Mouse (Mus musculus) liver, embryonic 13.5 days (tissue): ENCODE results near the gene Ralgps2. TPM values are rescaled to one million over a fixed set of nuclear protein-coding genes. Genes with fewer than 3 reads are reported as not detected.

Experiments
- ATAC-seq: fragments of 200-750 bp; cut with Nextera tagmentation; 2 replicates; pipeline ENCODE4 v1.8.0; 2017; ENCODE audit warnings: low read depth, mild to moderate bottlenecking, moderate number of reproducible peaks, moderate library complexity
- DNase-seq: peaks from one replicate; pipeline ENCODE4 v3.0.0; 2022
- H3K27ac ChIP-seq: fragments of 300-500 bp; sonication (generic); 2 replicates; pipeline ENCODE4 v1.5.1; 2015; ENCODE audit warnings: moderate library complexity, mild to moderate bottlenecking, inconsistent platforms
- H3K27me3 ChIP-seq: fragments of 300-500 bp; sonication (generic); 2 replicates; pipeline ENCODE4 v1.6.1; 2015; ENCODE audit warnings: mild to moderate bottlenecking, inconsistent platforms
- H3K36me3 ChIP-seq: fragments of 300-500 bp; sonication (generic); 2 replicates; pipeline ENCODE4 v1.6.1; 2015; ENCODE audit warnings: mild to moderate bottlenecking, inconsistent platforms
- H3K4me1 ChIP-seq: fragments of 300-500 bp; sonication (generic); replicated peaks from 2 replicates; pipeline ENCODE4 v1.6.1; 2015; ENCODE audit warnings: inconsistent platforms
- H3K4me2 ChIP-seq: fragments of 300-500 bp; sonication (generic); 2 replicates; pipeline ENCODE4 v1.6.1; 2015; ENCODE audit warnings: inconsistent platforms, mild to moderate bottlenecking, moderate library complexity
- H3K4me3 ChIP-seq: fragments of 300-500 bp; sonication (generic); replicated peaks from 2 replicates; pipeline ENCODE4 v1.5.1; 2015; ENCODE audit warnings: mild to moderate bottlenecking, inconsistent platforms
- H3K9ac ChIP-seq: fragments of 300-500 bp; sonication (generic); 2 replicates; pipeline ENCODE4 v1.6.1; 2015; ENCODE audit warnings: mild to moderate bottlenecking, inconsistent platforms
- H3K9me3 ChIP-seq: fragments of 300-500 bp; sonication (generic); replicated peaks from 2 replicates; pipeline ENCODE4 v1.6.1; 2016; ENCODE audit warnings: inconsistent platforms
- WGBS: fragments of 180-500 bp; shearing (Covaris S2); methylation state at CpG from one replicate; pipeline ENCODE4 v1.1.7; 2015; ENCODE audit not compliant: insufficient replicate concordance; 5-methylcytosine and 5-hydroxymethylcytosine counted together
- polyA plus RNA-seq: library from polyadenylated mRNA; unstranded; fragments of >200 nt; fragmentation: Nextera tagmentation; extraction: Ambion mirVana; gene quantifications from 2 replicates; pipeline ENCODE4 v1.2.1, GENCODE M21; 2015

Ralgps2 gene
- polyA plus RNA-seq, 1 experiment from 2014 or later = 21.0 TPM

DNA sequence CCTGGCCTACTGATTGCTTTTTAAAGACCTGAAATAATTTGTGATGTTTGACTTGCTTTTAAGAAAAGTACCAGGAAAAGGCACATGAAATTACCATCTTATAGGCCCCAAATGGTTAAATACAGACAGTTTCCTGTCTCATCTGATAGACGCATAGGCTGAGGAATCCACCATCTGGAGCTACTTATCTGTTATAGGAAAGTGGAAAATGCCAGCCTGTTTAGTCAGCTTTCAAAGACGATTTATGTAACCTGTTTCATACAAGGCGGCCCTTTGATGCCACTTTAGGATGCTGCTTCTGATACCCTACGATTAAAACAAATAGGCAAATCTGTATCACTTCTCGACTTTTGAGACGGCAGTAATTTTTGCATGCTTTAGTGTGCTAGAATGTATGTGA, 138.2 kb downstream of the Ralgps2 start:
- H3K4me1 ChIP-seq = no peaks in the 10 kb centered on the region
- no peak overlapping the region for H3K27ac ChIP-seq
- H3K9me3 ChIP-seq = no peaks in the 10 kb centered on the region
- ATAC-seq = no peak
- H3K4me3 ChIP-seq = no peak overlapping the region
- 69% methylated on average over 6 of the region's 6 CpGs for WGBS
- DNase-seq = no peak
- no peak overlapping the region for H3K9ac ChIP-seq
- H3K36me3 ChIP-seq = no peaks in the 10 kb centered on the region
- H3K4me2 ChIP-seq = no peak overlapping the region
- H3K27me3 ChIP-seq = no peaks in the 10 kb centered on the region

DNA sequence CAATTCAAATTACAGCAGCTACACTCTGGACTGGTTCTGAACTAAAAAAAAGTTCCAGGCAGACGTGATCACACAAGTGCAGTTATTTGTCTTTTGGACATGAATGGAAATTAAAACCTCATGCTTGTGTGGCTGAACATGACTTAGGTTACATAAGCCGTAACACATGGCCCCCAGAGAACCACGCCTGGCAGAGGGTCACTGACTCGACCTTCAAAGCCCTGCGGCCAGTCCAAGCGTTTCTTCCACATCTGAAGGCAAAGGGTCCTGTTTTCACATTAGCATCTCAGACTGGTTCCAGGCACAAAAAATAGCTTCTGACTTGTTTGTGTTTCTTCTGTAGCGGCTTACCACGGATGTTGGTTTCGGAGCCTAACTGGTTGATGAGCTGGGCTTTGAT, 143.2 kb downstream of the Ralgps2 start:
- H3K4me3 ChIP-seq = no peak overlapping the region
- H3K9ac ChIP-seq = no peak overlapping the region
- H3K4me1 ChIP-seq = no peaks in the 10 kb centered on the region
- no peaks in the 10 kb centered on the region for H3K9me3 ChIP-seq
- H3K36me3 ChIP-seq = no peaks in the 10 kb centered on the region
- H3K27ac ChIP-seq = no peak overlapping the region
- H3K4me2 ChIP-seq = no peak overlapping the region
- no peaks in the 10 kb centered on the region for H3K27me3 ChIP-seq
- DNase-seq (no peak), ATAC-seq (no peak)
- whole genome bisulfite sequencing = 73% methylated on average over 9 of the region's 9 CpGs

DNA sequence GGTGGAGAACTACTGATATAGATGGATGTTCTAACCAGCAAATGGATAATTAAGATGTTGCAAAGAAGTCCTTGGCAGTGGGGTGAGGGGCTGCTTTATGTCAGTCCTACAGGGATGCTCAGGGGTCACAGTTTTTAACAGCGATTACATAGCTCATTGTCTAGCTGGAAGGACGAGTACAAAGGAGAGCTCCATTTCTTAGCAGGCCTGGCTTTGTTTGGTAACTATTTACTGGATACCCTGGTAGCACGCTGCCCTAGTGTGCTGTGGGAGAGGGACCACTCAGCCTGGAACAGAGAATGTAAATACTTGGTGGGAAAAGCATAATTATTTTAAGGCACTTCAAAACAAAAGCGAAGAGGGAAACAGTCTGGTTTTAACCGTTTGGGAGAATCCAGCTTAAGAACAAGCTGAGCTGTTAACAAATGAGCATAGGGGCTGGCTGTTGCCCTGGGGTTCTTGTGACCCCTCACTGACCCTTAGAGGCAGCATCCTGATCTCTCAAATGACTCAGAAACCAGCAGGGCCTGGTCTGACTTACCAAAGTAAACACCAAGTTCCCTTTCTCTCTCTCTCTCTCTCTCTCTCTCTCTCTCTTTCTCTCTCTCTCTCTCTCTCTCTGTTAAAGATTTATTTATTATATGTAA, 149.5 kb downstream of the Ralgps2 start:
- no peak overlapping the region for H3K9ac ChIP-seq
- H3K27me3 ChIP-seq = no peaks in the 10 kb centered on the region
- H3K4me3 ChIP-seq = no peak overlapping the region
- H3K4me1 ChIP-seq = no peaks in the 10 kb centered on the region
- H3K4me2 ChIP-seq = no peak overlapping the region
- no peak overlapping the region for H3K27ac ChIP-seq
- DNase-seq (no peak), ATAC-seq (no peak)
- no peaks in the 10 kb centered on the region for H3K9me3 ChIP-seq
- WGBS = 49% methylated on average over 5 of the region's 5 CpGs
- no peaks in the 10 kb centered on the region for H3K36me3 ChIP-seq

DNA sequence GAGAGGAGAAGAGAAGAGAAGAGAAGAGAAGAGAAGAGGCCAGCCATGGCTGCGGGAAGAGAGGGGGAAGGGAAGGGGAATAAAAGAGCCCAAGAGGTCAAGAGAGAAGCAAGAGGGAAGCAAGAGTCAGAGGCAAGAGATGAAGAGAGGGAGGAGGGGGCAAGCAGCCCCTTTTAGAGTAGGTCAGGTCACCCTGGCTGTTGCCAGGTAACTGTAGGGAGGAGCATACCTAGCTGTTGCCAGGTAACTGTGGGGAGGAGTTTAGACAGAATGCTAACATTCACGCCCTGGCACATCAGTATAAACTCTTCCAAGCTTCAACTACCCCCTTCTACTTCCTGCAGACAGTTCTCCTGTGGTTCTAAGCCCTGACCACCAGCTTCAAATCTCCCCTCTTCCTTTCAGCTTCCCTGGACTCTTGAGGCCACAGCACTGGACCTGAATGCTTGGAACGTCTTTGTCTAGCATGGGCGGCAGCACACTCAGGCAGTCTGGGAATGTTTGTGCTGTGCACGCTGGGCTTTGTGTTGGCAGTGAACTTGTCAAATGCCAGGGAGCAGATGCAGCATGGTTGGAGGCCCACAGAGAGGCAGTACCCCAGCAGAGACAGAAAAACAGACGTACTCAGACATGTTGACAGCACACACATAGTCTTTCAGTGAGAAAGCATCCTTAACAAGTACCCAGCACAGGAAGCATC, 152.1 kb downstream of the Ralgps2 start:
- no peak overlapping the region for H3K27ac ChIP-seq
- DNase-seq = no peak
- no peaks in the 10 kb centered on the region for H3K36me3 ChIP-seq
- no peaks in the 10 kb centered on the region for H3K4me1 ChIP-seq
- ATAC-seq = no peak
- no peaks in the 10 kb centered on the region for H3K27me3 ChIP-seq
- 50% methylated on average over 6 of the region's 6 CpGs for WGBS
- no peaks in the 10 kb centered on the region for H3K9me3 ChIP-seq
- no peak overlapping the region; the same call in 1 of the 2 replicates for H3K9ac ChIP-seq
- no peak overlapping the region for H3K4me3 ChIP-seq
- no peak overlapping the region for H3K4me2 ChIP-seq

DNA sequence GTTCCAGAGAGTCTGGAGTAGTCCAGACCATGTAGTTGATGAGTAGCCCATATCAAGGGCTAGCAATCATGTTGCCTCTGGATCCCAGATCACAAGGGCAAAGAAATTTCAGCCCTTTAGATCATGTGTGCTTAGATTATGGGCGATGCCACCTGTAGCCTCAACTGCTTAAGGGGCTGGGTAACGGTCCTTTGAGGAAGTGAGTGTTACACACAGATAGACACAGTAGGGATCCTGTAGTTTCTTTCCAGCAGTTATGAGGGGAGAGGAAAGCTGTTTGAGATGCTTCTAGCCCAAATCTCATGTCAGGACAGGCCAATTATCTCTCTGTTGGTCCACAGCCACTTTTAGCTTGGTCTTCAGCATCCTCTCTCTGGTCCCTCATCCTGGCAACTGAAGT, 153.4 kb downstream of the Ralgps2 start:
- H3K4me3 ChIP-seq = no peak overlapping the region
- H3K4me1 ChIP-seq = 0 out of 2 replicates have a peak, but pooled peaks cover 8% of the 10 kb centered on the region
- DNase-seq (no peak), ATAC-seq (no peak)
- H3K9me3 ChIP-seq = no peaks in the 10 kb centered on the region
- no peak overlapping the region for H3K27ac ChIP-seq
- WGBS = 35% methylated on average over 2 of the region's 2 CpGs
- no peaks in the 10 kb centered on the region for H3K36me3 ChIP-seq
- no peak overlapping the region for H3K9ac ChIP-seq
- H3K27me3 ChIP-seq = no peaks in the 10 kb centered on the region
- H3K4me2 ChIP-seq = no peak overlapping the region

DNA sequence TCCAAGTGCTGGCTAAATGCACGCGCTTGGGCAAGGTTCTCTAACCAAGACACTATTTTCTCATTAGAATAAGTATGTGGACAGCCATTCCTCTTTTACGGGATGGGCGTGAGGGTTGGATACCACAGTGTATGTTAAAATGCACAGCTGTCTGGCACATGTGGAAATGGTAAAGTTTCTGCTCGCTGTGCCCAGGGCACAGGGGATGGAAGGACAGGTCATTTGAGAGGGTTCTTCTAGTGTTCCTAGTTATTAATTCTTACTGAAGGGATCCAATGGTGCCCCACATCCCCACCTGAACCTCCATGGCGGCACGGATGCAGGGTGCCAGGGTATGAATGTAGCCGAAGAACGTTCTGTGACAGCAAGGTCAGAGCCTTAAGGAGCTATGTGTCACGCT, 154.5 kb downstream of the Ralgps2 start:
- WGBS = 77% methylated on average over 10 of the region's 10 CpGs

DNA sequence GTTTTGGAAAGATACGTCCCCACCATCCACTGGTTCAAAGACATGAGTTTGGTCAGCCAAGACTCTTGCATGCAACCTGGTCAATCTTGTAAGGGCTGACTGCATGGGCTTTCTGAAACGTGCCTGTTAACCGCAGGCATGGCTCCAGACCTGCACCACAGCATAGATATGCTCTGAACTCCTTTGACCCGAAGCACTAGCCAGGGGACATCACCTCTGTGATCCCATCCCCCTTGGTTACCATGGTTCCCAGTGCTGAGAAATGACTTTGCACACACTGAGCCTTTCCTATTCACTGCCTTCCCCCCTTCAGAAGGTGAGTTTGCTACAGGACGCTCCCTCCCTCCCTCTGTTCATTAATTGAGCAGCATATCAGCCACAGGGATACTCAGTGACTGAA, 155.3 kb downstream of the Ralgps2 start:
- no peak for ATAC-seq
- no peak overlapping the region for H3K9ac ChIP-seq
- H3K4me1 ChIP-seq = 0 out of 2 replicates have a peak, but pooled peaks cover 8% of the 10 kb centered on the region
- 63% methylated on average over 5 of the region's 5 CpGs for WGBS
- no peak overlapping the region for H3K4me2 ChIP-seq
- no peak overlapping the region for H3K27ac ChIP-seq
- H3K9me3 ChIP-seq = no peaks in the 10 kb centered on the region
- H3K36me3 ChIP-seq = no peaks in the 10 kb centered on the region
- DNase-seq = no peak
- H3K27me3 ChIP-seq = no peaks in the 10 kb centered on the region
- no peak overlapping the region for H3K4me3 ChIP-seq

More for the DNA sequence above, 154.5 kb downstream of the Ralgps2 start:
- Histone ChIP-seq H3K9me3 (no peaks in the 10 kb centered on the region), H3K27ac (no peak overlapping the region), H3K4me2 (no peak overlapping the region), H3K4me1 (0 out of 2 replicates have a peak, but pooled peaks cover 8% of the 10 kb centered on the region), H3K36me3 (no peaks in the 10 kb centered on the region), H3K4me3 (no peak overlapping the region), H3K9ac (no peak overlapping the region), H3K27me3 (no peaks in the 10 kb centered on the region)
- DNase-seq = no peak
- no peak for ATAC-seq

DNA sequence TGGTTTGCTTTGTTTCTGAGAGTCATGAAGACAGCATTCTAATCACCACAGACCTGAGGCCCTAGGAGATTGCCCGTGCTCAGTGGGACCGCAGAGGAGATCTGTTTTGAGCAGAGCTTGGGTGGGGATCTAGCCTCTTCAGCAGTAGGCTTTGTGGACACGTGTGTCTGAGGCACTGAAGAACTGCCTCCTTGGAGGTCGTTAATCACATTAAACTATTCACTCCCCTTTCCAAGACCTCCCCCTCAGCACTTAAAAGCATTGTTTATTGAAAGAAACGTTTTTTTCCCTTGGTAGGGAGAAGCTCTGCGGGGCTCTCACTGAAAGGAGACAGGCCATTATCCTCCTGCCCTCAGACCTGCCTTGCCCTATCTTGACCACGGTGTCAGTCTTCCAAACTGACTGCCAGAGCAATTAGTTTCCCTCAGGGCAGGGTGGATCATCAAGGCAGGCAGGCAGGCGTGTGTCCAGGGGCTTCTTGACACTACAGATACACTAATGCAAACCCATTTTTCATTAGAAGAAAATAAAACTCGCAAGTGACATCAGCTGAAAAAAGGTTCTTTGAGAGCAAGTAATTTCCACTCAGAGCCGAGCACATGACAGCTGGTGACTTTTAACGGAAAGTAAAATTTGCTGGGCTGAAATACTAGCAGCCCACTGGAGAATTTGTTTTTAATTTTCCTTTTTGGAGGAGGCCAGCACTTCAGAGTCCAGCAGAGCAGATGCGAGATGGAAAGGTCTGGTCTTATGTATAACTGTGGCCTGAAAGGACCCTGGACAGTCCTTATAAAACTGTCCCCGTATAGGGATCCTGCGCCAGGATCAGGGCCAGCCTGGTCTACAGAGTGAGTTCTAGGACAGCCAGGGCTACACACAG, 157.2 kb downstream of the Ralgps2 start:
- Histone ChIP-seq H3K4me2 (no peak overlapping the region), H3K4me3 (no peak overlapping the region), H3K9me3 (no peaks in the 10 kb centered on the region), H3K27ac (no peak overlapping the region), H3K4me1 (0 out of 2 replicates have a peak, but pooled peaks cover 8% of the 10 kb centered on the region), H3K36me3 (no peaks in the 10 kb centered on the region), H3K27me3 (no peaks in the 10 kb centered on the region), H3K9ac (no peak overlapping the region)
- no peak for DNase-seq
- 43% methylated on average over 14 of the region's 14 CpGs for WGBS
- ATAC-seq = no peak

DNA sequence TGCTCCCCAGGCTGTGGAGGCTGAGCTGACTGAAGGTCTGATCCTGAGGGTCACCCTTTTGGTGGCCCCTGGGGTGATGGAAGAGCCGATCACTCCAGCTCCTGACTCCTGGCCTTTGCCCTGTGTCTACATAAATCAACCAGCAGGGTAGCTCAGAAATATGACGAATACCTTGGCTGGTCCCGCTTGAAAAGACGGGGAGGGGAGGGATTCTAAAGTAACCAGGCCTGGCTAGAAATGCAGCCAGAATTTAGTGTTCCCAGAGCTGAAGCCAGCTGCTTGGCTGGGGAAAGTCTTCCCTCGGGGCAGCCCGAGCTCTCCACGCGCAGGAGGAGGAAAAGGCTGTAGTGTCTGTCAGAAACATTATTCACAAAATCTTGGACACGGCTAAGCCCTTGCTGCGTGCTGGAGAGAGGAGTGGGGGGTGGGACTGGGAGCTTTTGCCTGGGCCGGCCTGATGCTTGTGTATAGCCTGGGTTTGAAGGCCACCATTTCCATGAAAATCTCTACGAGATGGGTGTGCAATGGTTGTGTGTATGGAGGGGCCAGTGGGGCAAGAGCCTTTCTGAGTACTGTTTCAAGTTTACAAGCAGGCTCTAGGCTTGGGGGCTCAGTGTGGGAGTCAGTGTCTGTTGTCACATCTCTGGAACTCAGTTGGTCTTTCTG, 158.2 kb downstream of the Ralgps2 start:
- 68% methylated on average over 12 of the region's 12 CpGs for WGBS
- H3K9me3 ChIP-seq = no peaks in the 10 kb centered on the region
- no peak for DNase-seq
- H3K36me3 ChIP-seq = no peaks in the 10 kb centered on the region
- no peak overlapping the region for H3K4me3 ChIP-seq
- H3K4me2 ChIP-seq = no peak overlapping the region
- no peak overlapping the region for H3K27ac ChIP-seq
- no peaks in the 10 kb centered on the region for H3K27me3 ChIP-seq
- H3K4me1 ChIP-seq = 0 out of 2 replicates have a peak, but pooled peaks cover 8% of the 10 kb centered on the region
- H3K9ac ChIP-seq = no peak overlapping the region
- ATAC-seq = no peak

DNA sequence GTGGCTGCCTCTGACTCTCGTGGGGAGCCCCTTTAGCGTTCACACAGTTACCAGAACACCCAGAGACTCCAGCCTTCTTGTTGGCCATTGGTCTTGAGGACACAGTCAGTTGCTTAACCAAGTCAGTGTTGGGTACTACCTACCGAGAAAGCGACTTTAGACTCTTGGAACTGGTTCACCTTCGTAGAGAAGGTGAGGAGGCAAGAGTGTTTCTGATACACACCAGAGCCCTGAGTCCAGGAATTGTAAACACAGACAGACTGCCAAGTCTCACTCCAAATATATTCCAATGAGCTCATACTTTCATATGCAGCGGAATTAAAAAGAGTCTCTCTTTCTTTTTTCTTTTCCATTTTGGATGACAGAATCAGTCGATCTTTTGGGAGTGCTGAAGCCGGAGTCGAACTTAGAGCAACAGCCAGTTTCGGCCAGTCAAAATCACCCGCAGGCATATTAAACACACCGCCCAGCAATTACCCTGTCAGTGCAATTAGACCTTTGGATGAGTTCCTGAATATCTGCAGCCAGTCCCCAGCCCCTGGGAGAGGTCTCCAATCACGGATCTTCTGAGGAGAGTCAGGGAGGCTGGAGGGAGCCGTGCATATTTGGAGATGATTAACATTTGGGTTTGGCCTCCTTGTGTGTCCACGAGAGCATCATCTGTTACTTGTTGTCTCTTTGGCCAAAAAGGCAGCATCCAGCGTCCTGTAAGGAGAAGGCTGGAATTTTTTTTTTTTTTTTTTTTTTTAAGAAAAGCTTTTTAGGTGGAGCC, 159.0 kb downstream of the Ralgps2 start:
- no peak for DNase-seq
- no peak overlapping the region for H3K4me2 ChIP-seq
- H3K27me3 ChIP-seq = no peaks in the 10 kb centered on the region
- ATAC-seq = no peak
- 72% methylated on average over 16 of the region's 16 CpGs for WGBS
- H3K4me3 ChIP-seq = no peak overlapping the region
- H3K9me3 ChIP-seq = no peaks in the 10 kb centered on the region
- 0 out of 2 replicates have a peak, but pooled peaks cover 8% of the 10 kb centered on the region for H3K4me1 ChIP-seq
- no peak overlapping the region for H3K9ac ChIP-seq
- no peak overlapping the region; the same call in 1 of the 2 replicates for H3K27ac ChIP-seq
- H3K36me3 ChIP-seq = no peaks in the 10 kb centered on the region
